Mouse (Mus musculus): ENCODE results near the gene Dydc2. TPM values are rescaled to one million over a fixed set of nuclear protein-coding genes. Genes with fewer than 3 reads are reported as not detected.

Gene Dydc2
- total RNA-seq, 2 experiments from 2014 or later, result not detected

DNA sequence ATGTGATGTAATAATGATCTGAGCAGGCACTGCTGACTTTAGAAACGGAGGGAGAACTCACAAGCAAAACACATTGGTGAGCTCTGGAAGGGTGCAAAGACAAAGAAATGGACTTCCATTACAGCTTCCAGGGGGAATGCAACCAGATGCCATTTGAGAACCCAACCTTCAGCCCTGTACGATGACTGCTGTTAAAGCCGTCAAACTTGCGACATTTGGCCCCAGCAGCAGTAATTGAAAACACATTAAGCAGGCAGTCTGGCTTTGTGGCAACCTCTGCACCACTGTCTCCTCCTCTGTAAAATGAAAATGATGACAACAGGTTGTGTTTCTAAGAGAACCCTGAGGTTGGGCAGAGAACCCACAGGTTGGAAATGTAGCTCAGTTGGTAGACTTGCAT, 68.2 kb downstream of the Dydc2 start:
- DNase-seq, result no peak

DNA sequence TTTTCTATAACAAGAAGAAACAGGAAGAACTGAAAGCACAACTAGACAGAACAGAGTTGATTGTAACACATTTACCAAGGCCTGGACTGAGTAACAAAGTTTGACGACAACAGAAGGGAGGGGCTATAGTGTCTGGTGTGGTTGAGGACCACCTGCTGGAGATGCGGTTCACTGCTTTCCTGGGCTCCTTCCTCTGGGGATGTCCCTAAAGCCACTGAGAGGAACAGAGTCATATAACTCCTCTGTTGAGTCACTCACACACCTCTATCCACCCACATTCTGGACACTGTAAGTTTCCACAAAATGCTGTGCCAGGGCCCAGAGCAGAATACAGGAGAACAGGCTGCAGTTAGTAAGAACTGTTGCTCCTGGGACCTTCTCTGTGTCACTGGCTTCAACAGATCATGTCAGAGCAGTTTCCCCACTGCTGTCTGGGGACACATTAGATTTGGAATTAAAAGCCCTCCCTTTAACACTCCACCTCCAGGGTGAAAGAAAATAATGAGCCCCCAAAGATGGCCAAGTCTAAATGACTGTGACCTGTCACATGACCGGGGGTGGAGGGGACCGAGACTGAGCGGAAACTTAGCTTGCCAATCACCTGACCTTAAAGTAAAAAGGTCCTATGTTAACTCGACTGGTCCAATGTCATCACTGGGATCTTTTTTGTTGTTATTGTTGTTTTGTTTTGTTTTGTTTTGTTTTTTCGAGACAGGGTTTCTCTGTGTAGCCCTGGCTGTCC, 68.9 kb downstream of the Dydc2 start:
- DNase-seq, result peak in 1 of 2 experiments; percentile 22

Other genes starting within 250 kb of the Dydc2 start
- gene Sh2d4b, start 175.9 kb downstream of the Dydc2 start, total RNA-seq (2021), result under 1 TPM; 0.60 to 0.93 TPM
- 10 to 100 TPM; 13.8 to 18.2 TPM for gene Tspan14, start 102.4 kb downstream of the Dydc2 start, total RNA-seq (2021)
- gene Fam213a, start 55.4 kb downstream of the Dydc2 start, total RNA-seq (2021), result 10 to 100 TPM; 33.8 to 46.0 TPM
- gene Dydc1, start 3.7 kb upstream of the Dydc2 start, total RNA-seq (2021), result not detected
- not detected for gene Mat1a, start 35.8 kb upstream of the Dydc2 start, total RNA-seq (2021)
- gene Sftpa1, start 62.6 kb upstream of the Dydc2 start, total RNA-seq (2021), result 1 to 10 TPM in 1 of 2 experiments, not detected in 1; 6.4 TPM
- gene Mbl1, start 82.2 kb upstream of the Dydc2 start, total RNA-seq (2021), result not detected
- under 1 TPM in 1 of 2 experiments, not detected in 1; 0.67 TPM for gene Sftpd, start 115.9 kb upstream of the Dydc2 start, total RNA-seq (2021)
- gene Gm2832, start 209.6 kb upstream of the Dydc2 start, total RNA-seq (2021), result not detected